Mouse (Mus musculus) cerebellum, adult (tissue): ENCODE data around the gene Tmem245.

ENCODE experiments used
- ATAC-seq: cut with Nextera tagmentation; 2 replicates; pipeline ENCODE4 v1.9.2; 2017; ENCODE audit warnings: mild to moderate bottlenecking, moderate library complexity, mixed read lengths; ENCODE audit not compliant: insufficient number of reproducible peaks, low FRiP score, low TSS enrichment

Tmem245 gene

DNA sequence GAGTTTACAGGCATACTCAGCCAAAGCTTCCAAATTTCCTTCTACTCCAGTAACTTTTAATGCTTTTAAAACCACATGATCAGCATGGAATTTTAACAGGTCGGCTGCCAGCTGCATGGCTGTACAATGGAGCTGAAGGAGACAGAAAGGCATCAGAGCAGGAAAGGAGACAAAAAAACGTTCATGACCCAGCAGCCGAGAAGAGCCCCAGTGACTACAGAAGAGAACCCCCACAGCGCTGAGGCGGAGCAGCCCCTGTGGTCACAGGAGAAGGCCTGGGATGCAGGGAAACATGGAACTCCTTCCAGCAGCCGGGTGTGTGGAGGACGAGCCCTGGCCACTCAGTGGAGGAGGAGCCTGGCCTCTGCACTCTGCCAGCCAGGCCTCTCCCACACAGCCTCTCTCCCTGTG is 117.7 kb downstream of the Tmem245 start:
- peak; percentile 40; the same call in 1 of the 2 replicates for ATAC-seq

DNA sequence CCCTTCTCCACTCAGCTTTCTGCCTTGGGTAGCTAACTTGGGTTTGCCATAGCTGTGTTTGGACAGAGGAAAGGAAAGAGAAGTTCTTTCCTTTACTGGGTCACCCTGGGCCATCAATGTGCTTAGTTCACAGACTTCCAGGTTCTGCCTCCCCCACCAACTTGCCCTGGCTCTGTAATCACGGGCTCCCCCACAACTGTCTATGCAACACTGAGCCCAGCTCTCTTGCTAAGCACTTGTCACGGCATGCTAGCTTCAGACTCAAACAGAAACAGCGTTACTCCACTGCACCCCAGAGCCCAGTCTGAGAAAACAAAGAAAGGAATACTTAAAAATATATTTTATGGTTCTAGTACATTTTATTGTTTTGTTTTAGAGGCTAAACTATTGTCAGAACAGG is 118.3 kb downstream of the Tmem245 start:
- no peak for ATAC-seq

DNA sequence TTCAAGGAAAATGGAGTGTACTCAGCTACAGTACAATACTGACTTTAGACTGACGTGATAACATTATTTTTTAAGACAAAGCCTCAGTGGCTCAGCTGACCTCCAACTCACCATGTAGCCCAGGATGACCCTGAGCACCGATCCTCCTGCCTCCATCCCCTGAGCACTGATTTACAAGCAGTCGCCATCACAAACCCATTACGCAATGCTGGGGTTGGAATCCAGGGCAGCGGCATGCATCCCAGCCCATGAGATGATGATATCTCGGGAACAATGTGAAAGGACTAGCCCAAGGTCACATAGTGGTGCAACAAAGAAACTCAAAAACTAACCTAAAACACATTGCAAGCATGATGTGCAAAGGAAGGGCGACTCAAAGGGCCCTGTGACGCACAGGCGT is 123.0 kb downstream of the Tmem245 start:
- no peak for ATAC-seq

DNA sequence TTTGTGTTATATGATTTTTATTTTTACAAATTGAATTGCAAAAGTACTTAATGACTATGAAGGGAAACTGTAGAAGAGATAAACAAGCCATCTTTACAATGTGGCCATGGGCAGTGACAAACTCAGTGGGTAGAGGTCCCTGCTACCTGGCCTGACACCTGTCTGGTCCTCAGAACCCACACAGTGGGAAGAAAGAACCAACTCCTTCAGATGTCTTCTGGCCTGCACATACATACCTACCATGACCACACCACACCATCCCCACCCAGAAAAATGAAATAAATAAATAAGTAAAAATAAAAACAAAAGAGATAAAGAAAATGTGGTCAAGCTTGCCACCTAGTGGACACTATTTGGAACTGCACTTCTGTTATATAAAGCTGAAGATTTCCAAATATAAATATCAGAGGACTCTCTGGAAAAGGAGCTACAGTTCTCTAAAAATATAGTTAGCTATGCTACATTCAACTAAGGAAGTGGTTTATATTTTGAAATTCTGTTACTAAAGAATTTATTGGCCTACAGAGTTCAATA is 127.2 kb downstream of the Tmem245 start:
- peak; percentile 62; the same call in 1 of the 2 replicates for ATAC-seq
